Mouse (Mus musculus) liver, embryonic 13.5 days (tissue): Measurements from ENCODE around the gene Abo. TPM values are rescaled to one million over a fixed set of nuclear protein-coding genes. Genes with fewer than 3 reads are reported as not detected.
"Not testable (repeated sequence)": the region's sequence is repeated elsewhere in the genome, so short reads cannot be mapped to it uniquely, and the experiment has no call there.

Experiments
- ATAC-seq: fragments of 200-750 bp; cut with Nextera tagmentation; 2 replicates; pipeline ENCODE4 v1.8.0; 2017; ENCODE audit warnings: low read depth, mild to moderate bottlenecking, moderate number of reproducible peaks, moderate library complexity
- DNase-seq: peaks from one replicate; pipeline ENCODE4 v3.0.0; 2022
- H3K27ac ChIP-seq: fragments of 300-500 bp; sonication (generic); 2 replicates; pipeline ENCODE4 v1.5.1; 2015; ENCODE audit warnings: moderate library complexity, mild to moderate bottlenecking, inconsistent platforms
- H3K27me3 ChIP-seq: fragments of 300-500 bp; sonication (generic); 2 replicates; pipeline ENCODE4 v1.6.1; 2015; ENCODE audit warnings: mild to moderate bottlenecking, inconsistent platforms
- H3K36me3 ChIP-seq: fragments of 300-500 bp; sonication (generic); 2 replicates; pipeline ENCODE4 v1.6.1; 2015; ENCODE audit warnings: mild to moderate bottlenecking, inconsistent platforms
- H3K4me1 ChIP-seq: fragments of 300-500 bp; sonication (generic); replicated peaks from 2 replicates; pipeline ENCODE4 v1.6.1; 2015; ENCODE audit warnings: inconsistent platforms
- H3K4me2 ChIP-seq: fragments of 300-500 bp; sonication (generic); 2 replicates; pipeline ENCODE4 v1.6.1; 2015; ENCODE audit warnings: inconsistent platforms, mild to moderate bottlenecking, moderate library complexity
- H3K4me3 ChIP-seq: fragments of 300-500 bp; sonication (generic); replicated peaks from 2 replicates; pipeline ENCODE4 v1.5.1; 2015; ENCODE audit warnings: mild to moderate bottlenecking, inconsistent platforms
- H3K9ac ChIP-seq: fragments of 300-500 bp; sonication (generic); 2 replicates; pipeline ENCODE4 v1.6.1; 2015; ENCODE audit warnings: mild to moderate bottlenecking, inconsistent platforms
- H3K9me3 ChIP-seq: fragments of 300-500 bp; sonication (generic); replicated peaks from 2 replicates; pipeline ENCODE4 v1.6.1; 2016; ENCODE audit warnings: inconsistent platforms
- WGBS: fragments of 180-500 bp; shearing (Covaris S2); methylation state at CpG from one replicate; pipeline ENCODE4 v1.1.7; 2015; ENCODE audit not compliant: insufficient replicate concordance; 5-methylcytosine and 5-hydroxymethylcytosine counted together
- polyA plus RNA-seq: library from polyadenylated mRNA; unstranded; fragments of >200 nt; fragmentation: Nextera tagmentation; extraction: Ambion mirVana; gene quantifications from 2 replicates; pipeline ENCODE4 v1.2.1, GENCODE M21; 2015

Abo gene
- polyA plus RNA-seq, 1 experiment from 2014 or later, result not detected

DNA sequence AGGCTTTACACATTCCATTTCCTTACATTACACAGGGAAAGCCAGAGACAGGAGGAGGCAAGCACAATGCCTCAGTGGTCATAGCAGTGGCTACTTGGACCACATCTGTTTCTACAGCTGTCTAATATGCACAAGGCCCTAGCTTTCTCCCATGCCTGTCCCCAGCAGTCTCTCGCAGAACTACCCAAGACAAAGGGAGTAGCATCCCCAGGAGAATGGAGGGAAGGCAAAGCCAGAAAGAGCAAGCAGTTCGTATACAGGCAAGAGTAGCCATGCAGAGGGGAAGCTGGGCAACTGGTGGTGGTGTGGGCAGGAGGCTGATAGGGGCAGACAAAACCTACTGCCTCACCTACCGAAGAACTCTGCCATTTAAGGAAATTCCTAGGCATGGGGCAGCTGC lies 41.7 kb upstream of the Abo start:
- no peak for ATAC-seq
- no peaks in the 10 kb centered on the region for H3K27me3 ChIP-seq
- no peak for DNase-seq
- no peaks in the 10 kb centered on the region for H3K9me3 ChIP-seq
- H3K36me3 ChIP-seq, result peaks cover 54% of the 10 kb centered on the region
- 84% methylated on average over 3 of the region's 3 CpGs for WGBS
- no peak overlapping the region for H3K4me2 ChIP-seq
- no peak overlapping the region for H3K4me3 ChIP-seq
- peaks cover 55% of the 10 kb centered on the region for H3K4me1 ChIP-seq
- H3K9ac ChIP-seq, result peak overlapping the region; percentile 20; the same call in 1 of the 2 replicates
- H3K27ac ChIP-seq, result no peak overlapping the region

DNA sequence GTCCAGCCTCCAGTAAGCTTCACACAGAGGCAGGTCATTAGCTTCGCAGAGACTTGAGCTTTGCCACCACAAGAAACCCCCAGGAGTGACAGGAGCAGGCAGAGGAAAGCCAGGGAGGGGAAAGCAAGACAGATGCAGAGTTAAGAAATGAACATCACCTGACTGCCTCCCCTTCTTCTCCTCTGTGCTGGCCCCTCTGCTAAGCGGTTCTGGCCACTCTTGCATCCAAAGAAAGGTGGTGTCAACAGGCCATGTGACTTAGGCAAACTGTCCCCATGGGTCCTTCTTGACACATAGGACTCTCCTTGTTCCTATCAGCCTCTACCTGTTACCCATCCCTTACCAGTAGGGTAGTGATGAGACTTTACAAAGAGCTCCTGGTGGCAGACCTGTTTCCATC lies 41.2 kb upstream of the Abo start:
- ATAC-seq (no peak), DNase-seq (no peak)
- WGBS, result 74% methylated on average over 2 of the region's 2 CpGs
- H3K4me3 ChIP-seq, result no peak overlapping the region
- H3K9me3 ChIP-seq, result no peaks in the 10 kb centered on the region
- no peak overlapping the region for H3K4me2 ChIP-seq
- no peaks in the 10 kb centered on the region for H3K27me3 ChIP-seq
- peaks cover 51% of the 10 kb centered on the region for H3K36me3 ChIP-seq
- peaks cover 60% of the 10 kb centered on the region for H3K4me1 ChIP-seq
- peak overlapping the region; percentile 20; the same call in 1 of the 2 replicates for H3K9ac ChIP-seq
- no peak overlapping the region for H3K27ac ChIP-seq

DNA sequence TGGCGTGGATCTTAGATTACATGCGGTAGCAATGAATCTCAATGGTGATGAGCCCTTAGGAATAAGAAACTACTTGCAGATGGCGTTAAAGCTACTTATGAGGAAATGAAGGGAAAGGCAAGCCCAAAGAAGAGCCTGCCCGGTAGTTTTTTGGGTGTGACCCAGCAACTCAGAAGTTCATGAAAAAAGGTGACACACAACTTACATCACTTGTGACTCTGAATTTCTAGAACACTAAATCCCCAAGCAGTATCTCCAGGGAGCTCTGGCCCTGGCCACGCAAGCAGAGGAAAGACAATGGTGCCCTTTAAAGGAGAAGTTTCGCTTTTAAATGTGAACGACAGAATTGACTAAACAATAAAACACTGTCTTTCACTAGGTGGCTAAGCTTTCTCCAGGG lies 38.5 kb upstream of the Abo start:
- DNase-seq (no peak), ATAC-seq (no peak)
- Histone ChIP-seq H3K27me3 (no peaks in the 10 kb centered on the region), H3K27ac (peak overlapping the region; percentile 91), H3K36me3 (peaks cover 71% of the 10 kb centered on the region), H3K4me1 (peaks cover 54% of the 10 kb centered on the region), H3K9ac (peak overlapping the region; percentile 89), H3K4me3 (peak overlapping the region; percentile 88), H3K4me2 (peak overlapping the region; percentile 91), H3K9me3 (no peaks in the 10 kb centered on the region)
- WGBS, result 14% methylated on average over 7 of the region's 7 CpGs

DNA sequence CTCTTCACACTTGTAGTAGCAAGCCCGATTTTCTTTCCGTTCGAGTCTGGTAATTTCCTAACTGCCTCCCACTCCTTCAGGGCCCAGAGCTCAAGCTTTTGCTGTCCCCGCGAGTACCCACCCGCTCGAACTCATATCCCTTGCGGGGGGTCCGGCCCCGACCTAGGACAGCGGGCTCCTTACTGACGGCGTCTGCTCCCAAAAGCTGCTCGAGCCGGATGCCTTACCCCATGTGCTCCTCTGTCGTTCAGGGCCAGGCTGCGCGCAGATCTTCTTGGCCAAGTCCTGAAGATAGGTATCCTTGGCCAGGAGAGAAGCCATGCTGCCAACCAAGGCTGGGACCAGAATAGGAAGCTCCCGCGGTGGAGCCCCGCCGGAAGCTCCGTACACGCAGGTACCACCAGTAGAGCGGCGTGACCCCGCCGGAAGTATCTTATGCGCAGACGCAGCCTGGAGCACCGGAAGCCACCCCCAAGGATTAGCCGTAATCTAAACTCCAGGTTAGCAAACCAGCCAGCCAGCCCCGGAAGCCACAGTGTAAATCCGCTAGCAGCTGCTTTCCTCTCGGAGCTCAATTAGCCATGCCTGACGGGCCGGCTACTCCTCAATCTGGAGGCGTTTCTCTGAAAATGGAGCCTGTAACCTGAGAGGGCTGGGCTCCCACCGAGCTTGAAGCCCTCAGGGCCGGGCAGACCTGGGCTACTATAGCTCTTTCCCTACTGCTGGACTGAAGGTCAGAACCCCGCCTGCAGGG lies 37.9 kb upstream of the Abo start, which contains the start of gene Surf6:
Surf6 (minus strand) TSS at position 413 of the 754 bp plus-strand sequence.
- H3K27ac ChIP-seq, result peak within 1 kb of the TSS; percentile 91
- H3K36me3 ChIP-seq, result peaks cover 71% of the 10 kb centered on the region

DNA sequence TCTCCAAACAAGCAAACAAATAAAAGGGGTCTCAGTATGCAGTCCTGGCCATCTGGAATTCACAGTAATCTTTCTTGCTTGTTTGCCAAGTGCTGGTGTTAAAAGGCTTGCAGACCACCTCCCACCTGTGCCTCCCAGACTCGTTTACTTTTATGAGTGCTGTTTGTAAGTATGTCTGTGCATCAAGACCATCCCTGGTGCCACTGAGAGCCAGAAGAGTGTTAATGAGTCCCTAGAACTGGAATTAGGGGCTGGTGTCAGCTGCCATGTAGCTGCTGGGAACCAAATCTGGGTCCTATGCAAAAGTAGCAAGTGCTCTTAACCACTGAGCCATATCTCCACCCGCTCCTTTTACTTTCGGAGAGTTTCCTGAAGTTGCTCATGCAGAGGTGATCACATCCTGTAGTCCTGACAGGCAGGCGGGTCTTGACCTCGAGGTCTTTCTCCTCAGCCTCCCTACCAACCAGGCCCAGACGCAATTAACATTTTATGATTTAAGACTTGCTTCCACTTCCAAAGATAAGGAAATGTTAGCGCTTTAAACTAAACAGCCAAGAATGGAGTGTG lies 37.1 kb upstream of the Abo start:
- 5% methylated on average over 7 of the region's 7 CpGs for WGBS
- H3K36me3 ChIP-seq, result peaks cover 71% of the 10 kb centered on the region
- peak overlapping the region; percentile 91 for H3K4me2 ChIP-seq
- no peaks in the 10 kb centered on the region for H3K9me3 ChIP-seq
- ATAC-seq (no peak), DNase-seq (no peak)
- peak overlapping the region; percentile 88 for H3K4me3 ChIP-seq
- no peaks in the 10 kb centered on the region for H3K27me3 ChIP-seq
- peaks cover 42% of the 10 kb centered on the region for H3K4me1 ChIP-seq
- H3K9ac ChIP-seq, result peak overlapping the region; percentile 89
- peak overlapping the region; percentile 91 for H3K27ac ChIP-seq

More for the DNA sequence above, 37.9 kb upstream of the Abo start, which contains the start of gene Surf6:
- under 1% methylated on average over 41 of the region's 41 CpGs for WGBS
- Histone ChIP-seq H3K27me3 (no peaks in the 10 kb centered on the region), H3K4me1 (peaks cover 47% of the 10 kb centered on the region), H3K4me2 (peak within 1 kb of the TSS; percentile 91), H3K9me3 (no peaks in the 10 kb centered on the region), H3K9ac (peak within 1 kb of the TSS; percentile 89), H3K4me3 (peak within 1 kb of the TSS; percentile 88)
- ATAC-seq (peak; percentile 94), DNase-seq (peak; percentile 93)

DNA sequence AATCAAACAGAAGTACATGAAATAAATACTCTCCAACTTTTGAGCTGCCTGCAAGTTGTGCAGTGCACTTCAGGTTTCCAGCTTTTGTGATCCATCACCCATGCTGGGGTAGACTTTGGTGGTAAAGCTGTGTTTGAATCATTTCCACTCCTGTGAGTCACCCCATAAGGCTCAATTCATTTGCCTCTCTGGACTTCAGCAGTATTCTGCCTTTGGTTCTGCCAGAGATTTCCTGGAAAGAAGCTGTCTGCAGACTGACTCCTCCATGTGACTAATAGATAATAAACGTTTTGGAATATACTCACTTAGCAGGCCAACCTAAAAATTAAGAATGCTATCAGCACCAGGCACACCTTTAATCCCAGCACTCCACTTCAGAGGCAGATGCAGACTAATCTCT lies 36.0 kb upstream of the Abo start:
- Histone ChIP-seq H3K9me3 (no peaks in the 10 kb centered on the region), H3K4me3 (peak overlapping the region; percentile 88), H3K27me3 (no peaks in the 10 kb centered on the region), H3K4me2 (peak overlapping the region; percentile 91), H3K4me1 (peaks cover 42% of the 10 kb centered on the region), H3K36me3 (peaks cover 71% of the 10 kb centered on the region), H3K9ac (peak overlapping the region; percentile 89; the same call in 1 of the 2 replicates), H3K27ac (no peak overlapping the region)
- WGBS, result 17% methylated on average over 1 of the region's 1 CpGs
- DNase-seq, result no peak
- ATAC-seq, result no peak

DNA sequence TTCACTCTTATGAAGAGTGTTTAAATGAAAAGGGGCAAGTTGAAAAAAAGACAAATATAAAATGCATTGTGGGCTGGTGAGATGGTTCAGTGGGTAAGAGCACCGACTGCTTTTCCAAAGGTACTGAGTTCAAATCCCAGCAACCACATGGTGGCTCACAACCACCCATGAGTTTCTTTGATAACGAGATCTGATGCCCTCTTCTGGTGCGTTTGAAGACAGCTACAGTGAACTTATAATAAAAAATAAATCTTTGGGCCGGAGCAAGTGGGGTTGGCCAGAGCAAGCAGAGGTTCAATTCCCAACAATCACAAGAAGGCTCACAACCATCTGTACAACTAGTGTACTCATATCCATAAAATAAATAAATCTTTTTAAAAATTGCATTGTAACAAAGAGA lies 31.1 kb upstream of the Abo start:
- Histone ChIP-seq H3K4me1 (peaks cover 11% of the 10 kb centered on the region), H3K4me3 (no peak overlapping the region), H3K27ac (no peak overlapping the region), H3K27me3 (no peaks in the 10 kb centered on the region), H3K9me3 (no peaks in the 10 kb centered on the region), H3K4me2 (no peak overlapping the region), H3K36me3 (peaks cover 94% of the 10 kb centered on the region), H3K9ac (no peak overlapping the region)
- DNase-seq (no peak), ATAC-seq (no peak)
- 71% methylated on average over 4 of the region's 4 CpGs for WGBS

DNA sequence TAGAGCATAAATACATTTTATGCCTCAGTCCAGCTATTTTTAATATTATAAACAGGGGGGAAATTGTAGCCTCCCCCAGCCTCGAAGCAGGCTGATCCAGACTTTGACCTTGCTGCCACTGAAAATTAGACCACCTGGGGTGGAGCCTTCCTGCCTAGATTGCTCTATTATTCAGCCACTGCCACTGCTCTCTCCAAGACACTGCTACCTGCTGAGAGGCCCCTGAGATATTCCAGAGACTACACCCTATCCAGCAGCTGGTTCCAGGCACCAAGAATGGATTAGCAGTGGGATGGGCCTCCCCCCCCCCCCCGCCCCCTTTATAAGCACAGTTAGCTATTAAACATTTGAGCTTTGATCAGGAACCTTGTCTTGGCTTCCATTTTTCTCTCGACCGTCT lies 21.4 kb upstream of the Abo start:
- DNase-seq, result not testable (repeated sequence)

DNA sequence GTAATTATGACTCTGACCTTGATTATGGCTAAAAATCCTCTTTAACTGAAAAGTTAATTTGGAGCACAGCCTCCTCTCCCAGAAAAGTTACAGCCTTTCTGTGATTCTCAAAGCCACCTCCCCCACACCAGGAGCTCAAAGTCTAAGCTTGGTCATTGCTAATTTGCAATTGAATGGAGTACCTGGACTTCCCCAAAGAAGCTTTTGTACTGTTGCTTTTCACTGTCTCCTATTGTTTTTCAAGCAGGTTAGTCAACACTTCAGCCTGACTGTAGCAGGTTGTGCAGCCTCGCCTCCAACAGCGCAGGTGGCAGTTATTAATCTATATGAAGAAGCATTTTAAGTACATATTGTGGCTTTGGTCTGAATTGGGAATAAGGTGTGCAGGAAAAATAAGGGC lies 20.8 kb upstream of the Abo start:
- H3K4me1 ChIP-seq, H3K4me3 ChIP-seq, H3K9ac ChIP-seq, H3K27ac ChIP-seq, H3K27me3 ChIP-seq, H3K9me3 ChIP-seq, ATAC-seq, H3K4me2 ChIP-seq, DNase-seq: not testable (repeated sequence)
- peaks cover 24% of the 10 kb centered on the region for H3K36me3 ChIP-seq
- 74% methylated on average over 2 of the region's 2 CpGs for WGBS

More for the DNA sequence above, 21.4 kb upstream of the Abo start:
- peaks cover 30% of the 10 kb centered on the region for H3K36me3 ChIP-seq
- H3K4me2 ChIP-seq, H3K27me3 ChIP-seq, ATAC-seq, H3K4me3 ChIP-seq, H3K9ac ChIP-seq, H3K27ac ChIP-seq, H3K9me3 ChIP-seq, H3K4me1 ChIP-seq: not testable (repeated sequence)
- 77% methylated on average over 4 of the region's 4 CpGs for whole genome bisulfite sequencing

DNA sequence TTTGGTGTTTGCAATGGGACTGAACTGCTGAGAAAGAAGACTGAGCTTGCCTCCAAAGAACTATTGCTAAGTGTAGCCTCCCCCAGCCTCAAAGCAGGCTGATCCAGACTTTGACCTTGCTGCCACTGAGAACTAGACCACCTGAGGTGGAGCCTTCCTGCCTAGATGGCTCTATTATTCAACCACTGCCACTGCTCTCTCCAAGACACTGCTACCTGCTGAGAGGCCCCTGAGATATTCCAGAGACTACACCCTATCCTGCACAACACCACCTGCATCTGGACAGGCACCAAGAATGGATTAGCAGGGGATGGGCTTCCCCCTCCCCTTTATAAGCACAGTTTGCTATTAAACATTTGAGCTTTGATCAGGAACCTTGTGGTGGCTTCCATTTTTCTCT lies 13.8 kb upstream of the Abo start:
- DNase-seq (no peak), ATAC-seq (no peak)
- no peak overlapping the region for H3K4me3 ChIP-seq
- no peaks in the 10 kb centered on the region for H3K9me3 ChIP-seq
- H3K4me2 ChIP-seq, result no peak overlapping the region
- H3K27ac ChIP-seq, result no peak overlapping the region
- no peak overlapping the region for H3K9ac ChIP-seq
- H3K36me3 ChIP-seq, result no peaks in the 10 kb centered on the region
- no peaks in the 10 kb centered on the region for H3K27me3 ChIP-seq
- H3K4me1 ChIP-seq, result no peaks in the 10 kb centered on the region

DNA sequence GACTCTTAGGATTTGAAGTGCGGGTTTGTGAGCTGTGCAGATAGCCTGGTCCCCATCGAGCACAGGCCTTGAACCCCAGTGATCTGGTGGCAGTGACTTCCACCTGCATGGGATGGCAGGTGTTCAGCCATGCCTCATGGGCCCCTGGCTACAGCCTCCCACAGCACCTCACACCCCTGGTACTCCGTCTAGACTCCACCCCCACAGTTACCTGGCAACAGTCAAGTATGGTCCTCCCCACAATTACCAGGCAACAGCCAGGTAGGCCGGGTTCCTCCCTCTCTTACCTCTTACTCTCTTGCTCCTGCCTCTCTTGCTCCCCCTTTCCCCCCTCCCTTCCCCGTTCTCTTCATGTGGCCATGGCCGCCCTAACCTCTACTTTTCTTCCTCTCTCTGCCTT lies 5.9 kb upstream of the Abo start:
- 37% methylated on average over 6 of the region's 6 CpGs for WGBS
- Histone ChIP-seq H3K27ac (no peak overlapping the region), H3K4me1 (no peaks in the 10 kb centered on the region), H3K4me2 (no peak overlapping the region), H3K9me3 (no peaks in the 10 kb centered on the region), H3K4me3 (no peak overlapping the region), H3K36me3 (no peaks in the 10 kb centered on the region), H3K27me3 (peaks cover 4% of the 10 kb centered on the region; the same call in 1 of the 2 replicates), H3K9ac (no peak overlapping the region)
- ATAC-seq (no peak), DNase-seq (no peak)

DNA sequence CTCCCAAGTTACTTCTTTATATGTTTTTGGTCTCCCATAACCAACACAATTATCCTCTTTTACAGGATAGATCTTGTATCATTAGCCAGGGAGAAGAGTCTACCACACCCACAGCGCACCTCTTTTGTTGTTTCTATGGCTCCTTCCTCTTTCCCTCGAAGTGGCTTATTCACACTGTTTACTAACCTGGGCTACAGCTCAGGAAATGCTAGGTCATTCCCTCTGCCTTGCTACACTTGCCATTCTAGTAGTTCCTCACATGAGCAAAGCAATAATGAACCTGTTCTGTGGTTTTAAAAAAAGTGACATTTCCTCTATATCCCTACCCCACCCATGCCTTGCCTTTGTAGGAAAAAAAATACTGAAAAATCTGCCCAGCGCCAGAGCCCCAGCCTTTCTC lies 1.9 kb downstream of the Abo start:
- DNase-seq (no peak), ATAC-seq (no peak)
- Histone ChIP-seq H3K36me3 (no peaks in the 10 kb centered on the region), H3K4me1 (no peaks in the 10 kb centered on the region), H3K9ac (no peak overlapping the region), H3K4me3 (no peak overlapping the region), H3K27ac (no peak overlapping the region), H3K9me3 (no peaks in the 10 kb centered on the region), H3K4me2 (no peak overlapping the region), H3K27me3 (no peaks in the 10 kb centered on the region; the same call in 1 of the 2 replicates)
- WGBS, result 42% methylated on average over 3 of the region's 3 CpGs
